Mouse (Mus musculus): ENCODE data around the gene Tmcc3. TPM values are rescaled to one million over a fixed set of nuclear protein-coding genes. Genes with fewer than 3 reads are reported as not detected.

Tmcc3 gene
- polyA plus RNA-seq (2014; fragmentation: Nextera tagmentation; extraction: Ambion mirVana), result 2.8 and 4.1 TPM in 2 replicates

GRCm38 (mm10) chr10:94311511-94312006 is at the start of gene Tmcc3:
Gene Tmcc3, plus strand, starts transcription at chr10:94311949.
- 2% methylated on average over 19 of the region's 19 CpGs for WGBS
- Histone ChIP-seq H3K27ac (ENCODE audit: low read depth, low read length) (no peak within 1 kb of the TSS), H3K4me2 (ENCODE audit: low read depth, low read length, severe bottlenecking) (peak within 1 kb of the TSS; percentile 96), H3K36me3 (ENCODE audit: control insufficient read depth, insufficient read depth, low read length) (no peaks in the 10 kb centered on the region), H3K4me1 (replicated peaks; ENCODE audit: control insufficient read depth, insufficient read depth, low read length) (0 out of 2 replicates have a peak, but pooled peaks cover 2% of the 10 kb centered on the region), H3K4me3 (ENCODE audit: low read depth, low read length) (peak within 1 kb of the TSS; percentile 42), H3K27me3 (ENCODE audit: control insufficient read depth, insufficient read depth, low read length) (peaks cover 4% of the 10 kb centered on the region; the same call in 1 of the 2 replicates), H3K9me3 (ENCODE audit: control insufficient read depth, low read length) (no peaks in the 10 kb centered on the region; the same call in 1 of the 2 replicates), H3K9ac (ENCODE audit: low read length) (peak within 1 kb of the TSS; percentile 61)
- DNase-seq (ENCODE audit: low spot score) (no peak), ATAC-seq (replicated peaks; ENCODE audit: low FRiP score) (peak; percentile 39; the same call in 1 of the 2 replicates)

DNA sequence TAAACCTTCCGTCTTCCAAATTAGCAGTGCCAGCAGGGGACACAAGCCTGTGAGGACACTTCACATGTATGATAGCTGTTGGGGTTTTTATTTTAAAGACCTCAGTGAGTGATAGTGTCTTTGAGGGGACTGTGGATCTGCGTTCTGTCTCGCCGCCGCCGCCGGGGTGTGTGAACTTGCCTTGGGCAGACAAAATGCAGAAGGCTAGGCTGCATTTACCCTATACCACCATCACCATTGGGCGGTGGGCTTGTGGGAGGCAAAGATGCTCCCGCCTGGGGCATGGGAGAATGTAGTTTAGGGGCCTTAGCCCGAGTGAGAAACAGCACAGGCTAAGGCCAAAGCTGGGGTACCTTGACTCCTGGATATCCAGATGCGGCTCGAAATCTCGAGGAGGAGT is 49.1 kb upstream of the Tmcc3 start:
- Histone ChIP-seq H3K4me1 (replicated peaks; ENCODE audit: control insufficient read depth, insufficient read depth, low read length) (no peaks in the 10 kb centered on the region), H3K9ac (ENCODE audit: low read length) (no peak overlapping the region), H3K36me3 (ENCODE audit: control insufficient read depth, insufficient read depth, low read length) (no peaks in the 10 kb centered on the region), H3K4me2 (ENCODE audit: low read depth, low read length, severe bottlenecking) (no peak overlapping the region), H3K4me3 (ENCODE audit: low read depth, low read length) (no peak overlapping the region), H3K27ac (ENCODE audit: low read depth, low read length) (no peak overlapping the region), H3K27me3 (ENCODE audit: control insufficient read depth, insufficient read depth, low read length) (no peaks in the 10 kb centered on the region), H3K9me3 (ENCODE audit: control insufficient read depth, low read length) (no peaks in the 10 kb centered on the region)
- 93% methylated on average over 13 of the region's 13 CpGs for WGBS
- ATAC-seq (replicated peaks; ENCODE audit: low FRiP score) (no peak), DNase-seq (ENCODE audit: low spot score) (no peak)

- Histone ChIP-seq H3K27ac (ENCODE audit: low read depth, low read length) (no peak overlapping the region), H3K9me3 (ENCODE audit: control insufficient read depth, low read length) (no peaks in the 10 kb centered on the region), H3K4me3 (ENCODE audit: low read depth, low read length) (no peak overlapping the region), H3K36me3 (ENCODE audit: control insufficient read depth, insufficient read depth, low read length) (no peaks in the 10 kb centered on the region), H3K27me3 (ENCODE audit: control insufficient read depth, insufficient read depth, low read length) (no peaks in the 10 kb centered on the region), H3K4me2 (ENCODE audit: low read depth, low read length, severe bottlenecking) (no peak overlapping the region), H3K9ac (ENCODE audit: low read length) (no peak overlapping the region), H3K4me1 (replicated peaks; ENCODE audit: control insufficient read depth, insufficient read depth, low read length) (no peaks in the 10 kb centered on the region)
- DNase-seq (ENCODE audit: low spot score) (no peak), ATAC-seq (replicated peaks; ENCODE audit: low FRiP score) (no peak)
- 80% methylated on average over 3 of the region's 3 CpGs for WGBS
Observed at GRCm38 (mm10) chr10:94263211-94263610, 48.5 kb upstream of the Tmcc3 start.

DNA sequence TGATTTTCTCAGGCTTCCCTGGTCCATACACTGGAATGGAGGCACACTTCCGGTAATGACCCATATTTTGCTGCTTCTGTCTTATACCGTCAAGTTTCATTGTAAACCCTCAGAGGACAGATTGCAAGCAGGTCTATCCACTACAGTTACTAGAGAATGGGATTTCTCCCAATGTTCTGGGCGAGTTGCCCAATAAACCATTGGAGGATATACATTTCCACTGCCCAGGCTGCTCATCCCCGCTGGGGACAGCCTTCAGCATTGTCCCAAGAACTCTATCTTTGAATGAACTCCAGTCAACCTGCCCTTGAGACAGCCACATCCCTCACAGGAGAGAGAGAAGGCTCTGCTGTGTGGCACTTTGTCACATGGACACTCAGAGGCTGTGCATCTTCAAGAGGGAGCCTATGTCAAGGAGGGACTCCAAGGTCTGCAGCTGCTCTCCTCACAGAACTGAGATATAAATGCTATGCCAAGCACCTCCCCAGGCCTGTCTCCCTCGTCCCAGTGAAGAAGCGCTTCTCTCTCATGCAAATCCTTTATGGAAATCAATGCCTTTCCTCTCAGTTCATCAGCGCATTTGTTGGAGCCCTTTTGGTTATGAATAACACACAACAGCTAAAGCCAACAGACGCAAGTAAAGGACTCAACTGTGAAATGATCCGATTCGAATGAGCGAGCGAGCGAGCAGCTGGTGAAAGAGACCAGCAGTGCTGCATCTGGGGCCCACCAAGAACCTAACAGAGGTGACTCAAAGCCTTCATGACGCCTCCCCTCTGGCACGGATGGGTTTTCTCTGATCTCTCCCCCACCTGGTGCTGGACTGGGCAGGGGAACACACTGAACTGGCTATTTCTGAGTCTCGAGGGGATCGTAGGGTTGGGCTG is 45.9 kb upstream of the Tmcc3 start:
- 77% methylated on average over 17 of the region's 17 CpGs for WGBS
- H3K4me2 ChIP-seq (ENCODE audit: low read depth, low read length, severe bottlenecking), result no peak overlapping the region
- no peak overlapping the region for H3K4me3 ChIP-seq (ENCODE audit: low read depth, low read length)
- no peak overlapping the region for H3K9ac ChIP-seq (ENCODE audit: low read length)
- no peaks in the 10 kb centered on the region for H3K27me3 ChIP-seq (ENCODE audit: control insufficient read depth, insufficient read depth, low read length)
- H3K27ac ChIP-seq (ENCODE audit: low read depth, low read length), result no peak overlapping the region
- H3K9me3 ChIP-seq (ENCODE audit: control insufficient read depth, low read length), result no peaks in the 10 kb centered on the region
- no peak for DNase-seq (ENCODE audit: low spot score)
- no peak for ATAC-seq (replicated peaks; ENCODE audit: low FRiP score)
- H3K36me3 ChIP-seq (ENCODE audit: control insufficient read depth, insufficient read depth, low read length), result no peaks in the 10 kb centered on the region
- no peaks in the 10 kb centered on the region for H3K4me1 ChIP-seq (replicated peaks; ENCODE audit: control insufficient read depth, insufficient read depth, low read length)

GRCm38 (mm10) chr10:94275321-94275720 is 36.4 kb upstream of the Tmcc3 start:
- no peak overlapping the region for H3K4me3 ChIP-seq (ENCODE audit: low read depth, low read length)
- no peaks in the 10 kb centered on the region for H3K36me3 ChIP-seq (ENCODE audit: control insufficient read depth, insufficient read depth, low read length)
- no peaks in the 10 kb centered on the region for H3K4me1 ChIP-seq (replicated peaks; ENCODE audit: control insufficient read depth, insufficient read depth, low read length)
- H3K4me2 ChIP-seq (ENCODE audit: low read depth, low read length, severe bottlenecking), result no peak overlapping the region
- H3K9me3 ChIP-seq (ENCODE audit: control insufficient read depth, low read length), result no peaks in the 10 kb centered on the region
- H3K27me3 ChIP-seq (ENCODE audit: control insufficient read depth, insufficient read depth, low read length), result no peaks in the 10 kb centered on the region
- no peak for DNase-seq (ENCODE audit: low spot score)
- WGBS, result 32% methylated on average over 3 of the region's 3 CpGs
- no peak overlapping the region for H3K27ac ChIP-seq (ENCODE audit: low read depth, low read length)
- ATAC-seq (replicated peaks; ENCODE audit: low FRiP score), result no peak
- H3K9ac ChIP-seq (ENCODE audit: low read length), result no peak overlapping the region

DNA sequence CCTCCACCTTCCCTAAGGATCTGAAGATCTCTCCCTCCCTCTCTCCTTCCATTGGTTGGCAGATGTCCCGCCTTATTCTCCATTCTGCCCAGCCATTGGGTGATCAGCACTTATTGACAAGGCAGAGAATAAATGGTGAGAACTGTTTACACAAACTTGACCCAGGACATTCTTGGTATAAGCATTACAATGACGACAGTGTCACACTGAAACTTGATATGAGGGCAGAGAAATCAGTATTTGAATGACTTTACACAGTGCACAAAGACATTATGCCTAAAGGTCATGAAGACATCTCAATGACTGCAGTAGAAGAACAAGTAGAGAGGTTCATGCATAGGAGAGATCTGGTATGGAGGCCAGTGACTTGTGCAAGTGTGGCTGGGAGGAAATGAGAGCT is 35.2 kb upstream of the Tmcc3 start:
- Histone ChIP-seq H3K9me3 (ENCODE audit: control insufficient read depth, low read length) (no peaks in the 10 kb centered on the region), H3K27ac (ENCODE audit: low read depth, low read length) (no peak overlapping the region), H3K4me2 (ENCODE audit: low read depth, low read length, severe bottlenecking) (no peak overlapping the region), H3K9ac (ENCODE audit: low read length) (no peak overlapping the region), H3K27me3 (ENCODE audit: control insufficient read depth, insufficient read depth, low read length) (no peaks in the 10 kb centered on the region), H3K4me1 (replicated peaks; ENCODE audit: control insufficient read depth, insufficient read depth, low read length) (no peaks in the 10 kb centered on the region), H3K4me3 (ENCODE audit: low read depth, low read length) (no peak overlapping the region), H3K36me3 (ENCODE audit: control insufficient read depth, insufficient read depth, low read length) (no peaks in the 10 kb centered on the region)
- WGBS, result 54% methylated on average over 2 of the region's 2 CpGs
- ATAC-seq (replicated peaks; ENCODE audit: low FRiP score) (no peak), DNase-seq (ENCODE audit: low spot score) (no peak)

DNA sequence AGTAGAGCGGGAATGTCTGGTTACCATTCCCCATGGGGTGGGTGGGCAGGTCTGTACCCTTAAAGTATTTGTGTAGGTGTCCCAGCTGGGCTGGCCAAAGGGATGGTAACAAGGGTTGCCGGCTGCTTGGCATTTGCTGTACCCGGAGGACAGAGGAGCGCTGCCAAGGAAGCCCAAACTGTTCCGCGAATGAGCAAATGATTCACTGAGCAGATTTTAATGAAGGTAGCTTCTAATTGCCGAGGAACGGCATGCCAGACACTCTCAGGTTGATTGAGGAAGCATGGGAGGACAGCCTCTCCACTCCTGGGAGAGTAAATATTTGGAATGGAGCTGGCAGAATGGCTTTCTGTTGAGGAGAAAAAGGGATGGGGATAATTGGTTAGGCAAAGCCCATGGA is 29.6 kb upstream of the Tmcc3 start:
- no peak overlapping the region for H3K27ac ChIP-seq (ENCODE audit: low read depth, low read length)

DNA sequence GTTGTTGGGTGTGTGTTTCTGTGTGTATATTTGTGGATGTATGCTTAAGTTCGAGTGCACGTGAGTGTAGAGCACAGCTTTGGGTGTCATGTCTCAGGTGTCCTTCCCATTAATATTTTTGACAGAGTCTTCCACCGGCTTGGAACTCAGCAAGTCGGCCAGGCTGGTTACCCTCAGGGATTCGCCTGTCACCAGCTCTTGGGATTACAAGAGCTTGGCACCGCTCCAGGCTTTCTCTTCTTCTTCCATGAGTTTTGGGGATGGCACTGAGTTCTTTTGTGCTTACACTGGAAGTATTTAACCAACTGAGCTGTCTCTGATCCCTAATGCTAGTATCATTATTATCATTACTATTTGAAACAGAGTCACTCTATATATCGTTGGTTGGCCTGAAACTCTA is 29.0 kb upstream of the Tmcc3 start:
- ATAC-seq (replicated peaks; ENCODE audit: low FRiP score), result no peak
- 93% methylated on average over 7 of the region's 7 CpGs for WGBS
- H3K4me2 ChIP-seq (ENCODE audit: low read depth, low read length, severe bottlenecking), result no peak overlapping the region

More for the DNA sequence above, 29.6 kb upstream of the Tmcc3 start:
- Histone ChIP-seq H3K4me1 (replicated peaks; ENCODE audit: control insufficient read depth, insufficient read depth, low read length) (no peaks in the 10 kb centered on the region), H3K27me3 (ENCODE audit: control insufficient read depth, insufficient read depth, low read length) (no peaks in the 10 kb centered on the region), H3K4me2 (ENCODE audit: low read depth, low read length, severe bottlenecking) (no peak overlapping the region), H3K9ac (ENCODE audit: low read length) (no peak overlapping the region), H3K9me3 (ENCODE audit: control insufficient read depth, low read length) (no peaks in the 10 kb centered on the region), H3K4me3 (ENCODE audit: low read depth, low read length) (no peak overlapping the region), H3K36me3 (ENCODE audit: control insufficient read depth, insufficient read depth, low read length) (no peaks in the 10 kb centered on the region)
- DNase-seq (ENCODE audit: low spot score) (no peak), ATAC-seq (replicated peaks; ENCODE audit: low FRiP score) (no peak)
- WGBS, result 88% methylated on average over 8 of the region's 8 CpGs

More for the DNA sequence above, 29.0 kb upstream of the Tmcc3 start:
- H3K36me3 ChIP-seq (ENCODE audit: control insufficient read depth, insufficient read depth, low read length), result no peaks in the 10 kb centered on the region
- H3K9ac ChIP-seq (ENCODE audit: low read length), result no peak overlapping the region
- no peaks in the 10 kb centered on the region for H3K4me1 ChIP-seq (replicated peaks; ENCODE audit: control insufficient read depth, insufficient read depth, low read length)
- no peaks in the 10 kb centered on the region for H3K9me3 ChIP-seq (ENCODE audit: control insufficient read depth, low read length)
- H3K27me3 ChIP-seq (ENCODE audit: control insufficient read depth, insufficient read depth, low read length), result no peaks in the 10 kb centered on the region
- H3K4me3 ChIP-seq (ENCODE audit: low read depth, low read length), result no peak overlapping the region
- DNase-seq (ENCODE audit: low spot score), result no peak
- no peak overlapping the region for H3K27ac ChIP-seq (ENCODE audit: low read depth, low read length)

Data from forebrain, embryonic 11.5 days (tissue).